Mouse (Mus musculus) CH12.LX (cell line): Measurements from ENCODE around the gene Cnp. TPM values are rescaled to one million over a fixed set of nuclear protein-coding genes. Genes with fewer than 3 reads are reported as not detected.

Experiments
- DNase-seq: peaks from one replicate; pipeline ENCODE4 v3.0.0-alpha.2; 2013; ENCODE audit errors: extremely low read depth
- H3K27ac ChIP-seq: 2 replicates; pipeline ENCODE4 v1.5.1; 2012; ENCODE audit warnings: low read depth, mild to moderate bottlenecking, control low read depth, moderate library complexity; ENCODE audit not compliant: insufficient read depth
- H3K27me3 ChIP-seq: replicated peaks from 2 replicates; pipeline ENCODE3; 2012; ENCODE audit warnings: inconsistent platforms
- H3K36me3 ChIP-seq, 2 experiments: replicated peaks in 1 of 2; 2 replicates each; pipeline versions ENCODE3 to v1.6.1; 2012; ENCODE audit warnings: inconsistent platforms in 1 of 2, low read length in 1 of 2, mild to moderate bottlenecking in 1 of 2, mixed read lengths in 1 of 2, moderate library complexity in 1 of 2; ENCODE audit not compliant: control insufficient read depth in 1 of 2, insufficient read depth in 1 of 2
- H3K4me1 ChIP-seq, 2 experiments: 2 replicates each; pipeline ENCODE4 v1.6.1; 2012; ENCODE audit warnings: inconsistent platforms in 1 of 2, moderate library complexity in 1 of 2; ENCODE audit not compliant: insufficient read depth in 2 of 2, control insufficient read depth in 1 of 2
- H3K4me2 ChIP-seq: 2 replicates; pipeline ENCODE4 v1.6.1; 2012; ENCODE audit warnings: low read depth, mild to moderate bottlenecking, control low read depth; ENCODE audit not compliant: poor library complexity, insufficient read depth, severe bottlenecking
- H3K4me3 ChIP-seq, 3 experiments: fragments of 150-350 bp in 1 of 3; sonication (generic) in 1 of 3; replicated peaks in 1 of 3; 2 replicates each; pipeline versions ENCODE3 to v1.5.1; 2011 to 2012; ENCODE audit warnings: low read depth in 2 of 3, low read length in 2 of 3, mild to moderate bottlenecking in 2 of 3, moderate library complexity in 2 of 3, control low read depth in 1 of 3, improper control_type of control experiment in 1 of 3, inconsistent platforms in 1 of 3, mixed read lengths in 1 of 3; ENCODE audit not compliant: poor library complexity in 1 of 3
- H3K79me2 ChIP-seq: replicated peaks from 2 replicates; pipeline ENCODE4 v1.6.1; 2012; ENCODE audit warnings: mild to moderate bottlenecking, moderate library complexity; ENCODE audit not compliant: control insufficient read depth, poor library complexity, insufficient read depth, severe bottlenecking; ENCODE audit errors: extremely low read depth
- H3K9ac ChIP-seq: 2 replicates; pipeline ENCODE4 v1.6.1; 2012; ENCODE audit warnings: low read depth, mild to moderate bottlenecking, control low read depth, moderate library complexity; ENCODE audit not compliant: insufficient read depth
- H3K9me3 ChIP-seq: replicated peaks from 2 replicates; pipeline ENCODE3; 2012; ENCODE audit warnings: low read length, inconsistent platforms, mixed read lengths
- CHD1 ChIP-seq: IDR thresholded peaks from 2 replicates; pipeline ENCODE4 v1.6.1; 2012; ENCODE audit warnings: low read depth, low read length, improper control_type of control experiment, inconsistent platforms
- CHD2 ChIP-seq: IDR thresholded peaks from 2 replicates; pipeline ENCODE4 v1.6.1; 2011; ENCODE audit warnings: low read length, improper control_type of control experiment
- E2F4 ChIP-seq: IDR thresholded peaks from 2 replicates; pipeline ENCODE4 v1.6.1; 2011; ENCODE audit warnings: low read depth, low read length, improper control_type of control experiment; ENCODE audit not compliant: insufficient replicate concordance
- ELF1 ChIP-seq: IDR thresholded peaks from 2 replicates; pipeline ENCODE4 v1.6.1; 2014; ENCODE audit warnings: low read depth, mild to moderate bottlenecking, inconsistent platforms, low read length, improper control_type of control experiment
- EP300 ChIP-seq: IDR thresholded peaks from 2 replicates; pipeline ENCODE4 v1.6.1; 2011; ENCODE audit warnings: low read length, improper control_type of control experiment
- GABPA ChIP-seq: IDR thresholded peaks from 2 replicates; pipeline ENCODE4 v1.6.1; 2012; ENCODE audit warnings: low read depth, low read length, improper control_type of control experiment, inconsistent platforms; ENCODE audit not compliant: insufficient replicate concordance
- HCFC1 ChIP-seq: IDR thresholded peaks from 2 replicates; pipeline ENCODE4 v1.6.1; 2012; ENCODE audit warnings: low read depth, mild to moderate bottlenecking, inconsistent platforms, low read length, improper control_type of control experiment
- IRF4 ChIP-seq: IDR thresholded peaks from 2 replicates; pipeline ENCODE4 v1.6.1; 2014; ENCODE audit warnings: low read depth, mild to moderate bottlenecking, inconsistent platforms, low read length, improper control_type of control experiment
- JUN ChIP-seq: IDR thresholded peaks from 2 replicates; pipeline ENCODE4 v1.6.1; 2011; ENCODE audit warnings: low read depth, mild to moderate bottlenecking, low read length, improper control_type of control experiment, moderate library complexity; ENCODE audit not compliant: insufficient read depth
- JUND ChIP-seq: conservative IDR thresholded peaks from 2 replicates; pipeline ENCODE4 v1.6.1; 2011; ENCODE audit warnings: low read depth, low read length, improper control_type of control experiment
- KAT2A ChIP-seq: IDR thresholded peaks from 2 replicates; pipeline ENCODE4 v1.6.1; 2012; ENCODE audit warnings: low read length, improper control_type of control experiment, inconsistent platforms; ENCODE audit not compliant: insufficient replicate concordance
- MAFK ChIP-seq: IDR thresholded peaks from 2 replicates; pipeline ENCODE4 v1.6.1; 2011; ENCODE audit warnings: low read length, improper control_type of control experiment; ENCODE audit not compliant: insufficient replicate concordance
- MAZ ChIP-seq: IDR thresholded peaks from 2 replicates; pipeline ENCODE4 v1.6.1; 2012; ENCODE audit warnings: low read depth, mild to moderate bottlenecking, inconsistent platforms, low read length, improper control_type of control experiment, moderate library complexity
- MEF2A ChIP-seq: IDR thresholded peaks from 2 replicates; pipeline ENCODE4 v1.6.1; 2014; ENCODE audit warnings: low read depth, mild to moderate bottlenecking, inconsistent platforms, low read length, improper control_type of control experiment, borderline replicate concordance
- MXI1 ChIP-seq: IDR thresholded peaks from 2 replicates; pipeline ENCODE4 v1.6.1; 2011; ENCODE audit warnings: mild to moderate bottlenecking, low read depth, low read length, improper control_type of control experiment
- MYC ChIP-seq: IDR thresholded peaks from 2 replicates; pipeline ENCODE4 v1.6.1; 2011; ENCODE audit warnings: low read depth, mild to moderate bottlenecking, improper control_type of control experiment, low read length
- PAX5 ChIP-seq: IDR thresholded peaks from 2 replicates; pipeline ENCODE4 v1.6.1; 2012; ENCODE audit warnings: low read length, inconsistent platforms, mixed read lengths
- POLR2A ChIP-seq: IDR thresholded peaks from 2 replicates; pipeline ENCODE4 v1.6.1; 2011; ENCODE audit warnings: low read depth, mild to moderate bottlenecking, improper control_type of control experiment, low read length
- POLR2AphosphoS2 ChIP-seq: IDR thresholded peaks from 2 replicates; pipeline ENCODE4 v1.6.1; 2011; ENCODE audit warnings: low read depth, low read length, improper control_type of control experiment
- RAD21 ChIP-seq: IDR thresholded peaks from 2 replicates; pipeline ENCODE4 v1.6.1; 2011; ENCODE audit warnings: low read depth, mild to moderate bottlenecking, low read length, improper control_type of control experiment, moderate library complexity
- TBP ChIP-seq: conservative IDR thresholded peaks from 2 replicates; pipeline ENCODE4 v1.6.1; 2011; ENCODE audit warnings: low read depth, low read length, improper control_type of control experiment
- USF1 ChIP-seq: IDR thresholded peaks from 2 replicates; pipeline ENCODE4 v1.6.1; 2014; ENCODE audit warnings: low read depth, mild to moderate bottlenecking, inconsistent platforms, low read length, improper control_type of control experiment
- USF2 ChIP-seq: conservative IDR thresholded peaks from 2 replicates; pipeline ENCODE4 v1.6.1; 2011; ENCODE audit warnings: low read depth, low read length, improper control_type of control experiment
- ZKSCAN1 ChIP-seq: IDR thresholded peaks from 2 replicates; pipeline ENCODE4 v1.6.1; 2012; ENCODE audit warnings: low read depth, inconsistent platforms, low read length, improper control_type of control experiment, borderline replicate concordance
- dilution Hi-C: fragments of 300-500 bp; cut with MboI; formaldehyde crosslinking; loops from 2 replicates; pipeline ENCODE4 v1.14.3; 2020; ENCODE audit warnings: low sequenced_read_pairs; ENCODE audit not compliant: extremely low pct_unique_long_range_greater_than_20kb, extremely low pct_ligation_motif_present
- in situ Hi-C: fragments of 300-500 bp; cut with MboI; formaldehyde crosslinking; loops from 3 replicates; pipeline ENCODE4 v1.14.3; 2019; ENCODE audit warnings: low sequenced_read_pairs, low pct_ligation_motif_present, low pct_unique_long_range_greater_than_20kb, mixed read lengths
- polyA plus RNA-seq: library from polyadenylated mRNA; unstranded; fragments of >175 nt; gene quantifications from 2 replicates; pipeline ENCODE4 v1.2.1, GENCODE M21; 2012; ENCODE audit warnings: low read depth; ENCODE audit not compliant: insufficient read length
- total RNA-seq, 2 experiments: library from RNA; depleted of rRNA; stranded (reverse); fragments of 300-350 nt in 1 of 2; fragments of >200 nt in 1 of 2; gene quantifications; 2 replicates each; pipeline ENCODE4 v1.2.3; 2012 to 2014

Gene Cnp
- total and polyA plus RNA-seq, 3 experiments: 77.7 to 87.8 (median 80.2) TPM

DNA sequence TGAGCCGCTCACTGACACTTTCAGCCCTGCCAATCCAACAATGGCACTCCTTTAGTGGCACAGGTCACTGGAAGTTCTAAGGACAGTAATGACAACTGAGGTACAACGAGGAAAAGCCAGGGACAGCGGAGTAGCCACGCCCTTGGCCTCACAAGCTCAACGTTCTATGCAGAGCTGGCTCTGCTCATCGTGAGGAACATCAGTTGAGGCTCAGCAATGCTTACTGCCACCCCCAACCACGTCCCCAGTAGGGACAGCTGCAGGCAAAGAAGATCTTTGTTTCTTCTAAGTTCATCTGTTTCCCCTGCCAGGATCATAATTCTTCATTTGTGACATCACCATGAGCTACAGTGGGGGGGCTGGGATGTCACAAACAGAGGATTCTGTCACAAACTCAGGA is 19.9 kb downstream of the Cnp start:
- no peak overlapping the region for H3K4me3 ChIP-seq
- peaks cover 32% of the 10 kb centered on the region for H3K79me2 ChIP-seq
- H3K9me3 ChIP-seq: no peaks in the 10 kb centered on the region
- peaks cover 29 to 41% of the 10 kb centered on the region in 2 experiments for H3K4me1 ChIP-seq
- peak overlapping the region; percentile 12; the same call in 1 of the 2 replicates for H3K27ac ChIP-seq
- H3K4me2 ChIP-seq: no peak overlapping the region
- no peak overlapping the region for H3K9ac ChIP-seq
- TF ChIP-seq POLR2AphosphoS2: no peak
- in situ Hi-C loops: no loop called here
- H3K27me3 ChIP-seq: no peaks in the 10 kb centered on the region
- DNase-seq: no peak
- dilution Hi-C loops: no loop called here
- H3K36me3 ChIP-seq: peaks cover 85 to 95% of the 10 kb centered on the region in 2 experiments

GRCm38 (mm10) chr11:100595533-100595932 is 20.8 kb downstream of the Cnp start:
- no peak overlapping the region for H3K27ac ChIP-seq
- no peaks in the 10 kb centered on the region for H3K27me3 ChIP-seq
- no peak overlapping the region for H3K9ac ChIP-seq
- dilution Hi-C loops: no loop called here
- peaks cover 84 to 96% of the 10 kb centered on the region in 2 experiments for H3K36me3 ChIP-seq
- no peak overlapping the region for H3K4me3 ChIP-seq
- H3K9me3 ChIP-seq: no peaks in the 10 kb centered on the region
- no peak for TF ChIP-seq JUN
- TF ChIP-seq ZKSCAN1: no peak
- no peak for TF ChIP-seq PAX5
- no peak for TF ChIP-seq RAD21
- no peak for TF ChIP-seq EP300
- no peak for TF ChIP-seq IRF4
- no peak for TF ChIP-seq MAZ
- TF ChIP-seq USF1: no peak
- no peak for TF ChIP-seq JUND
- TF ChIP-seq POLR2AphosphoS2: no peak
- no peak for TF ChIP-seq USF2
- no peak for TF ChIP-seq POLR2A
- TF ChIP-seq CHD1: no peak
- no peak for TF ChIP-seq MYC
- in situ Hi-C loops: no loop called here
- H3K4me2 ChIP-seq: no peak overlapping the region
- peaks cover 41% of the 10 kb centered on the region for H3K79me2 ChIP-seq
- H3K4me1 ChIP-seq: peaks cover 31 to 46% of the 10 kb centered on the region in 2 experiments
- DNase-seq: no peak

DNA sequence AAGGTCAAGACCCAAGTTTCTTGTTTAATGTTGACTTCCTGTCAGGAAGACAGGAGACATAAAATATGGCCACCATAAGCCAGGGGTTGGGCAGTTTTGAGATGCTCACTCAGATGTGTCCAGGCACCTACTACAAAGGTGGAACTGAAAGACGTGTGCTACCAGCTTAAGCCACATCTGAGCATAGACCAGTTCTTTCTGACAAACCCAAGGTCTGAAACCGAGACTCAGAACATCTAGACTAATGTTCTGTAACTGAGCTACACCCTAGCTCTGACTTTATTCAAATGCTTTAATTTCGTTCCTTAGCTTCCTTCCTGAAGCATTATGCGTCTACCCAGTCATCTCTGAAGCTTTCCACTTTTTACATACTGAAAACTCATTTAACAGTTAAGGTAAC is 23.4 kb downstream of the Cnp start:
- H3K4me1 ChIP-seq: peaks cover 31 to 56% of the 10 kb centered on the region in 2 experiments
- peaks cover 62% of the 10 kb centered on the region for H3K79me2 ChIP-seq
- peak; percentile 93 for DNase-seq
- H3K4me2 ChIP-seq: peak overlapping the region; percentile 27
- H3K9me3 ChIP-seq: no peaks in the 10 kb centered on the region
- H3K36me3 ChIP-seq: peaks cover 74 to 93% of the 10 kb centered on the region in 2 experiments
- H3K27ac ChIP-seq: peak overlapping the region; percentile 98
- H3K9ac ChIP-seq: 0 out of 2 replicates have a peak overlapping the region, but pooled peaks have one; percentile 10
- in situ Hi-C loops (no loop called here), dilution Hi-C loops (no loop called here)
- no peaks in the 10 kb centered on the region for H3K27me3 ChIP-seq
- H3K4me3 ChIP-seq: no peak overlapping the region
- TF ChIP-seq ELF1 (peak; percentile 54), MEF2A (peak; percentile 91), MAZ (peak; percentile 58; the same call in 1 of the 2 replicates), GABPA (no peak), EP300 (peak; percentile 98), E2F4 (no peak), MAFK (peak; percentile 81), TBP (peak; percentile 65; the same call in 1 of the 2 replicates), USF1 (no peak), CHD1 (peak; percentile 4; the same call in 1 of the 2 replicates), POLR2AphosphoS2 (no peak), JUN (peak; percentile 87), HCFC1 (peak; percentile 30; the same call in 1 of the 2 replicates), RAD21 (no peak), POLR2A (peak; percentile 57; the same call in 1 of the 2 replicates), KAT2A (no peak), CHD2 (peak; percentile 47; the same call in 1 of the 2 replicates), MXI1 (peak; percentile 41; the same call in 1 of the 2 replicates)
